Mouse (Mus musculus): ENCODE data around the gene Nbea. TPM values are rescaled to one million over a fixed set of nuclear protein-coding genes. Genes with fewer than 3 reads are reported as not detected.

Nbea gene
- polyA plus RNA-seq, 1 experiment, result 3.2 TPM

GRCm38 (mm10) chr3:55612023-55612422 is 571.5 kb downstream of the Nbea start:
- Histone ChIP-seq H3ac (ENCODE audit: control insufficient read depth, insufficient read length, low read depth) (no peak overlapping the region), H3K79me3 (ENCODE audit: low read depth) (no peaks in the 10 kb centered on the region), H3K4me3 (ENCODE audit: insufficient read depth, poor library complexity, severe bottlenecking) (no peak overlapping the region), H3K27me3 (ENCODE audit: control insufficient read depth, insufficient read depth, insufficient read length) (no peaks in the 10 kb centered on the region), H3K79me2 (ENCODE audit: control insufficient read depth, insufficient read depth) (no peaks in the 10 kb centered on the region), H3K36me3 (ENCODE audit: control insufficient read depth, insufficient read depth) (no peaks in the 10 kb centered on the region)
- TF ChIP-seq USF1 (IDR thresholded peaks at IDR 0.05; ENCODE audit: low read depth) (no peak), FOSL1 (IDR thresholded peaks at IDR 0.05; ENCODE audit: insufficient read depth, low read length, poor library complexity, severe bottlenecking) (no peak), CEBPB (IDR thresholded peaks at IDR 0.05; ENCODE audit: low read depth) (no peak), MAX (IDR thresholded peaks at IDR 0.05) (no peak)

GRCm38 (mm10) chr3:55610191-55610590 is 573.3 kb downstream of the Nbea start:
- H3K4me3 ChIP-seq (ENCODE audit: insufficient read depth, poor library complexity, severe bottlenecking), result no peak overlapping the region
- H3K27me3 ChIP-seq (ENCODE audit: control insufficient read depth, insufficient read depth, insufficient read length), result no peaks in the 10 kb centered on the region
- H3ac ChIP-seq (ENCODE audit: control insufficient read depth, insufficient read length, low read depth), result no peak overlapping the region
- no peaks in the 10 kb centered on the region for H3K79me2 ChIP-seq (ENCODE audit: control insufficient read depth, insufficient read depth)
- H3K79me3 ChIP-seq (ENCODE audit: low read depth), result no peaks in the 10 kb centered on the region
- no peaks in the 10 kb centered on the region for H3K36me3 ChIP-seq (ENCODE audit: control insufficient read depth, insufficient read depth)
- TF ChIP-seq MYOG (IDR thresholded peaks at IDR 0.05; ENCODE audit: control insufficient read depth, extremely low read depth, insufficient read length) (no peak), CTCF (IDR thresholded peaks at IDR 0.05; ENCODE audit: control insufficient read depth, insufficient read depth, insufficient read length) (no peak), USF1 (IDR thresholded peaks at IDR 0.05; ENCODE audit: low read depth) (no peak), MYOD1 (IDR thresholded peaks at IDR 0.05; ENCODE audit: control insufficient read depth, insufficient read length, low read depth) (no peak), CEBPB (IDR thresholded peaks at IDR 0.05; ENCODE audit: low read depth) (no peak), MAX (IDR thresholded peaks at IDR 0.05) (no peak), FOSL1 (IDR thresholded peaks at IDR 0.05; ENCODE audit: insufficient read depth, low read length, poor library complexity, severe bottlenecking) (no peak)

GRCm38 (mm10) chr3:55600286-55600685 is 583.2 kb downstream of the Nbea start:
- H3ac ChIP-seq (ENCODE audit: control insufficient read depth, insufficient read length, low read depth), result no peak overlapping the region
- no peaks in the 10 kb centered on the region for H3K27me3 ChIP-seq (ENCODE audit: control insufficient read depth, insufficient read depth, insufficient read length)
- no peak overlapping the region for H3K4me3 ChIP-seq (ENCODE audit: insufficient read depth, poor library complexity, severe bottlenecking)
- TF ChIP-seq MAX (IDR thresholded peaks at IDR 0.05) (peak; percentile 56), CTCF (IDR thresholded peaks at IDR 0.05; ENCODE audit: control insufficient read depth, insufficient read depth, insufficient read length) (no peak), FOSL1 (IDR thresholded peaks at IDR 0.05; ENCODE audit: insufficient read depth, low read length, poor library complexity, severe bottlenecking) (peak; percentile 98), USF1 (IDR thresholded peaks at IDR 0.05; ENCODE audit: low read depth) (no peak), MYOD1 (IDR thresholded peaks at IDR 0.05; ENCODE audit: control insufficient read depth, insufficient read length, low read depth) (peak; percentile 16), CEBPB (IDR thresholded peaks at IDR 0.05; ENCODE audit: low read depth) (peak; percentile 3)
- H3K36me3 ChIP-seq (ENCODE audit: control insufficient read depth, insufficient read depth), result no peaks in the 10 kb centered on the region
- no peaks in the 10 kb centered on the region for H3K79me2 ChIP-seq (ENCODE audit: control insufficient read depth, insufficient read depth)
- no peaks in the 10 kb centered on the region for H3K79me3 ChIP-seq (ENCODE audit: low read depth)

GRCm38 (mm10) chr3:55599366-55600085 is 584.0 kb downstream of the Nbea start:
- Histone ChIP-seq H3K27me3 (ENCODE audit: control insufficient read depth, insufficient read depth, insufficient read length) (no peaks in the 10 kb centered on the region), H3ac (ENCODE audit: control insufficient read depth, insufficient read length, low read depth) (no peak overlapping the region), H3K36me3 (ENCODE audit: control insufficient read depth, insufficient read depth) (no peaks in the 10 kb centered on the region), H3K4me3 (ENCODE audit: insufficient read depth, poor library complexity, severe bottlenecking) (no peak overlapping the region), H3K79me3 (ENCODE audit: low read depth) (no peaks in the 10 kb centered on the region), H3K79me2 (ENCODE audit: control insufficient read depth, insufficient read depth) (no peaks in the 10 kb centered on the region)
- peak; percentile 36 for TF ChIP-seq USF1 (IDR thresholded peaks at IDR 0.05; ENCODE audit: low read depth)
- TF ChIP-seq CEBPB (IDR thresholded peaks at IDR 0.05; ENCODE audit: low read depth), result no peak
- TF ChIP-seq FOSL1 (IDR thresholded peaks at IDR 0.05; ENCODE audit: insufficient read depth, low read length, poor library complexity, severe bottlenecking), result no peak
- TF ChIP-seq CTCF (IDR thresholded peaks at IDR 0.05; ENCODE audit: control insufficient read depth, insufficient read depth, insufficient read length), result no peak
- no peak for TF ChIP-seq MYOG (IDR thresholded peaks at IDR 0.05; ENCODE audit: control insufficient read depth, extremely low read depth, insufficient read length)
- TF ChIP-seq MAX (IDR thresholded peaks at IDR 0.05), result peak; percentile 17
- TF ChIP-seq MYOD1 (IDR thresholded peaks at IDR 0.05; ENCODE audit: control insufficient read depth, insufficient read length, low read depth), result no peak

- H3ac ChIP-seq (ENCODE audit: control insufficient read depth, insufficient read length, low read depth), result no peak overlapping the region
- no peak overlapping the region for H3K4me3 ChIP-seq (ENCODE audit: insufficient read depth, poor library complexity, severe bottlenecking)
- TF ChIP-seq MYOG (IDR thresholded peaks at IDR 0.05; ENCODE audit: control insufficient read depth, extremely low read depth, insufficient read length), result no peak
- TF ChIP-seq USF1 (IDR thresholded peaks at IDR 0.05; ENCODE audit: low read depth), result no peak
- no peak for TF ChIP-seq FOSL1 (IDR thresholded peaks at IDR 0.05; ENCODE audit: insufficient read depth, low read length, poor library complexity, severe bottlenecking)
- no peak for TF ChIP-seq MYOD1 (IDR thresholded peaks at IDR 0.05; ENCODE audit: control insufficient read depth, insufficient read length, low read depth)
- no peak for TF ChIP-seq CEBPB (IDR thresholded peaks at IDR 0.05; ENCODE audit: low read depth)
- no peak for TF ChIP-seq MAX (IDR thresholded peaks at IDR 0.05)
- TF ChIP-seq CTCF (IDR thresholded peaks at IDR 0.05; ENCODE audit: control insufficient read depth, insufficient read depth, insufficient read length), result no peak
- H3K27me3 ChIP-seq (ENCODE audit: control insufficient read depth, insufficient read depth, insufficient read length), result no peaks in the 10 kb centered on the region
- no peaks in the 10 kb centered on the region for H3K36me3 ChIP-seq (ENCODE audit: control insufficient read depth, insufficient read depth)
- no peaks in the 10 kb centered on the region for H3K79me2 ChIP-seq (ENCODE audit: control insufficient read depth, insufficient read depth)
- H3K79me3 ChIP-seq (ENCODE audit: low read depth), result no peaks in the 10 kb centered on the region
Observed at GRCm38 (mm10) chr3:55598681-55599080, 584.8 kb downstream of the Nbea start.

- Histone ChIP-seq H3K36me3 (ENCODE audit: control insufficient read depth, insufficient read depth) (no peaks in the 10 kb centered on the region), H3K79me2 (ENCODE audit: control insufficient read depth, insufficient read depth) (no peaks in the 10 kb centered on the region), H3K27me3 (ENCODE audit: control insufficient read depth, insufficient read depth, insufficient read length) (no peaks in the 10 kb centered on the region), H3K79me3 (ENCODE audit: low read depth) (no peaks in the 10 kb centered on the region), H3K4me3 (ENCODE audit: insufficient read depth, poor library complexity, severe bottlenecking) (no peak overlapping the region), H3ac (ENCODE audit: control insufficient read depth, insufficient read length, low read depth) (no peak overlapping the region)
- TF ChIP-seq CEBPB (IDR thresholded peaks at IDR 0.05; ENCODE audit: low read depth) (no peak), CTCF (IDR thresholded peaks at IDR 0.05; ENCODE audit: control insufficient read depth, insufficient read depth, insufficient read length) (no peak), FOSL1 (IDR thresholded peaks at IDR 0.05; ENCODE audit: insufficient read depth, low read length, poor library complexity, severe bottlenecking) (no peak), USF1 (IDR thresholded peaks at IDR 0.05; ENCODE audit: low read depth) (no peak), MYOD1 (IDR thresholded peaks at IDR 0.05; ENCODE audit: control insufficient read depth, insufficient read length, low read depth) (no peak), MYOG (IDR thresholded peaks at IDR 0.05; ENCODE audit: control insufficient read depth, extremely low read depth, insufficient read length) (no peak), MAX (IDR thresholded peaks at IDR 0.05) (no peak)
Observed at GRCm38 (mm10) chr3:55593312-55593711, 590.2 kb downstream of the Nbea start.
